Mouse (Mus musculus) left cerebral cortex, adult 8-10 months (tissue): Measurements from ENCODE around the gene Parpbp. TPM values are rescaled to one million over a fixed set of nuclear protein-coding genes. Genes with fewer than 3 reads are reported as not detected.
A peak's percentile ranks its signal among the peaks of the same experiment; 100 is the strongest.

Source experiments
- DNase-seq, 2 experiments: peaks; one replicate each; pipeline ENCODE4 v3.0.0; 2022; ENCODE audit warnings: low spot score in 2 of 2
- total RNA-seq, 4 experiments: library from RNA; stranded (reverse); gene quantifications; 2 replicates each; pipeline ENCODE4 v1.2.4; 2022

Gene Parpbp
- total RNA-seq, result 1 to 10 TPM in 3 of 4 experiments, under 1 TPM in 1; 0.72 to 2.1 (median 1.4) TPM

DNA sequence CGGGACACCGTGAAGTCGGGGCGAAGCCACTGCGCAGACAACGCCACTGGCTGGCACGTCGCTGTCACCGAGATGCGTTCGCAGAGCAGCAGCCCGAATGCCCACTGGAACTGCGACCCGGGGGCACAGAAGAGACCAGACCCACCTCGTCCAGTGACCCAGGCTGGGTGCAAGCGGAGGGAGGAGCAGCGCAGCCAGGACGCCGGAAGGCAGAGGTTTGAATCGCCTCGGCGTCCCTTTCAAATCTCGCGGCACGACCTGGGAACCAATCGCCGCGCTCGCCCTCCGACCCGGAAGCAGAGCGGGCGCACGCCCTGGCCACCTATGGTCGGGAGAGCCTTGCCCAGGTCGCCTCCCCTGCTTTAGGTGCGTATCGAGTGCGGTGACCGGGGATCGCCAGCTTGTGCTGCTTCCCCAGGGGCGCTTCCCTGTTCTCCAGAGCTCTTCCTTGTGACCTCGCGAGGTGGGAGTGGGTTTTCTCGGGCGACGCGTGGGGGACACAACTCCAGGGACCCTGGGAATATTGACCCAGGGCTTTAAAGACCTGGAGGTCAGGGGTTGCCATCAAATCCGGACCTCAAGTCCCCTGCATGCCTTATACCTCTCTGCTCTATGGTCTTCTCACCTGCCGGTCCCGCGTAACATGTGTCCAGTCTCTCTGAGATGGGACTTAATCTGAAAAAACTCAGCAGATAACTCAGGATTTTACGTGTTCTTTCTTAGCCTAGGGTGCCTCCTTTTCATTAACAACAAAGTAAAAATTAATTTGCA is at the start of gene Parpbp, which contains the start of gene Nup37:
TSS of gene Parpbp (minus strand) at position 235 of the 771 bp plus-strand sequence.
TSS of gene Nup37 (plus strand) at position 286 of the 771 bp plus-strand sequence.
- DNase-seq, result peak; percentile 68 to 81

DNA sequence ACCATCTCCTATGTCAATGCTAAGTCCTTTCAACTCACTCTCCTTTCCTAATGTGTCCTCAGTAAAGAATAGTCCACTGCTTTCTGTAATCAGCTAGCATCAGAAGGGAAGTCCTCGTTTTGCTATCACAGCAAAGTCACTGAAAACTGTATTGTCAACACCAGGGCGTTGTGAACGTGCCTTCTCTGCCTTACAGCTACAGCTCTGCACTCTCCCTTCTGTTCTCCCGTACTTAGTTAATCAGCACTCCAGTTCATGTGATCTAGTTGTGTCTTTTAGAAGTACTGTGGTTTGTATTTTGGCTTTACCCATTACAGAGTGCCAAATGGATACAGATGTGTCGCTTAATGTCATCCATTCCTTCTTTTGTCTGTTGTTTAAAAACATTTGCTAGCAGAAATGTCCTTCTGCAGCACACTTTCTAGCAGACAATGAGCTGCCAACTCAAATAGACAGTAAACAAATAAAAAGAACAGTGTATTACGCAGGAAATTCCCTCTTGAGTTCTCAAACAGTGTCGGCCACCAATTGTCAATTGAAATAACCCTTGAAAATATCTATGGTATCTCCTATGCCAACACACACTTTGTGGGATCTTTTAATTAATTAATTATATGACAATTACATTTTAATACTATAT is 20.8 kb upstream of the Parpbp start:
- no peak for DNase-seq

DNA sequence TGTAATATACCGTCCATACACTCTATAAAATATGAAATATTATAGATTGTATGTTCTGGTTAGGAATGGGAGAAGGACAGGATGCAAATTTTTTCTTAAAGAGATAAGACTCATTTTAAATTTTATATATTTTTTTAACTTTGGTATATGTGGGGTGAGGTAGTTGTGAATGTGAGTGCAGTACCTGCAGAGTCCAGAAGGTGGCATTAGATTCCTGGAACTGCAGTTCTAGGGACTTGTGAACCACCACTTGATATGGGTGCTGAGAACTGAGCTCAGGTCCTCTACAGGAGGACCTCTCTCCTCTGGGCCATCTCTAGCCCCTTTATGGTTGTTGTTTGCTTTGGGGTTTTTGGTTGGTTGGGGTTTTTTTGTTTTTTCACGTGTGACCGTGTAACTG is 19.4 kb upstream of the Parpbp start:
- no peak for DNase-seq

DNA sequence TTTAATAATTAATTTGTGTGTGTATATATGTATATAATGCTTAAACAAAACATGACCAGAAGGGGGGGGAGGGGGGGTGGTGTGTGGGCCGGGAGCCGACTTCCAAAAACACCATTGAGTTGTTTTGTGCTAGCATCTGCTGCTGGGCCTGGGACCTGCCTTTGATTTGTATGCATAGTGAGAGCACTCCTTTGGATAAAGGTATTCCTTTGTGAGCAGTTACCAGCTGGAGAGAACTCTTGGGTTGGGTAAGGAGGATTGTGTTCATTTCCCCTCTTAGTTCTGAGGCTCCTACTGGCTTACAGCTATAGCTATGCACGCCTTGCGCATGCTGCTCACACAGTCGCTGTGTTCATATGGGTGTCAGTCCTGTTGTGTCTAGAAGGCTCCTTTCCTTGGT is 15.9 kb upstream of the Parpbp start:
- DNase-seq, result no peak

DNA sequence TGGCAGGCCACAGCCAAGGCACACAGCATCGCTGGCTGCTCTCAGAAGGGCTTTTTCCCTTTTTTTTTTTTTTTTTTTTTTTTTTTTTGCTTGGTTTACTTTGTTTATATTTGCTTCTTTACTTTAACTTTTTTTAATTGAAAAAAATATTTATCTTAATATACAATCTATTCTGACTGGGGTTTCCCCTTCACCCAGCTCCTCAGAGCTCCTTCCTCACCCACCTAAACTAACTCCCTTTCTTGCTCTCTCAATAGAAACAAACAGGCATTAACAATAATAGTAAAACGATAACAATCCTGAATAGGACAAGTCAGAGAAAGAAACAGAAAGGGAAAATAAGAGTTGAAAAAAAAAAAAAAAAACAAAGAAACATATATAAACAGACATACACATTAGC is 15.4 kb upstream of the Parpbp start:
- DNase-seq, result no peak

DNA sequence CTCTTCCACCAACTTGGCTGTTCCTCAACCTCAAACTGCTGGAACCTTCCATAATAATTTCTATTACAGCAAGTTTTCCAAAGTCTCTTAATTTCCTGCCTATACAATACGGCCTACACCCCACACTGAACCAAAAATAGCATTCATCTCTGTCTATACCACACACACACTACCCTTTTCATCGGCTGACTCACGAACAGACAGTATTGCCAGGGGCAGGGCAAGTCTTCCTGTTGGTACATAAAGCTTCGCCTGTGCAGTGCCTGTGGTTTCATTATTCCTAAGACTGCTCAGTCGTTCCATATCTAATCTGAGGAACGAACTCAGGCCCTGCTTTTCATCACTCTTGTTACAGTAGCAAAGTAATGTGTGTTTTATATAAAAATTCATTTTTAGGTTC is 4.9 kb upstream of the Parpbp start:
- DNase-seq, result no peak

DNA sequence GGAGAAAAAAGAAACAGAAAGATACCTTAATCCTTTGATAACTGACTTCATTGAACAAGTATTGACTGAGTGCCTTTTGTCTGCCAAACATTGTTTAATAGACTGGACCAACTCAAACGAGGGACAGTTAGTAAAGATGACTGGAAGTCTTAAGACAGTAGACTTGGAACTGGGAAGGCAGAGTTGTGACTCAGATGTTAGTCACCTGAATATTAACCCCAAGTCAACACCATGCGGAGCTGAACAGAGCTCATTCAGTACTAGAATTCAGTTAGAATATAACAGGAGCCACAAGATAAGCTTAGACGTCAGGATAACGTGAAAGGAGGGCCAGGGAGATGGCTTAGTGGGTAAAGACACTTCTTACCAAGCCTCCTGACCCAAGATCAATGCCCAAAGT is 3.6 kb upstream of the Parpbp start:
- DNase-seq, result no peak

DNA sequence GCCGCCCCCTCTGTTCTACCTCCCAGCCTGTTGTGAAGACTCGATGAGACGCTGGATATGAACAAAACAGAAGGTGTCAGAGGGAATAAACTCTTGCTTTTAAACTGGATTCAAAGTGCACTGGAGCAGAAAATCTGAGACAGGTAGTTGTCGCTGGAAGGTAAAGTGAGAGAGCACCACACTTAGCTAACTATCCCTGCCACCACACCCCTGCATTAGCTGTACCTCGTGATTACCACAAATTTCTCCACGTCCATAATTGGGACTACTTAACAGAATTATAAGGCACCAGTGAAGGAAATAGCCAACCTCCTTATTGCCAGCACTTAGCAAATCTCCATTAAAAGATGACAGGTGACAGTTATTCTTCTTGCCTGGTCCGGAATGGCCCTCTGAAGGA is 554 bp downstream of the Parpbp start:
- no peak for DNase-seq

DNA sequence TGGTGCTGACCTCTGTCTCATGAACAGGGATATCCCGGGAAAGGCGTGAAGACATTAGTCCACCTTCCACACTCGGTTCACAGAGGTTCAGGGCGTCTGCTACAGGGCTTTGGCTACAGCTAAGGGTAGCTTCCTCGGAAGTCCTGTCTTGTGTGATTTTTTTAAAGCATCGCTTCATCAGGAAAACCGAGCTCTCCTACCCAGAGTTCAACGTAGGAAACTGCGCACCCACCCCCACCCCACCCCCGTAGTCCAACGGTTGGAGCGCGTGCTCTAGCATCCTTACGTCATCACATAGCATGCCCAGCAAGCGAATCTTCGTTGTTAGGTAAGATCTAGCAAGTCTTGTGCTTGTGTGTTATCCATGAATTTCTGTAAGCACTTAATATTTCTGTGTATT is 11.1 kb downstream of the Parpbp start:
- no peak for DNase-seq

DNA sequence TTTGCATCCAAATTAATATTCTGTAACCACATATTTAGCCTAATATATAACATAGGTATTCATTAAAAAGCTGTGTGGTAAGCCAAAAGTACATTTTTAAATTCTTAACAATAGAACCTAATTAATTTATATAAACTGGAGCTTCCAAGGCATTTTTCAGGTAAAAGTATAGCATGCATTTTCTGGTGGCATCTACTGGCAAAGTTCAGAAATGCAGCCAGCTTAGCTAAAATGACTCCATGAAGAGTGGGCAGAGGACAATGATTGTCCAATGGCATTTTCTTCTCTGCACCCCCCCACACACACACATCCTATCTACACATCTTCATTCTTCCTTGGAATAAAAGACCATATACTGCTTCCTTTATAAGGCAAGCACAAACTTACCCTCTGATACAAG is 27.0 kb downstream of the Parpbp start:
- no peak for DNase-seq

DNA sequence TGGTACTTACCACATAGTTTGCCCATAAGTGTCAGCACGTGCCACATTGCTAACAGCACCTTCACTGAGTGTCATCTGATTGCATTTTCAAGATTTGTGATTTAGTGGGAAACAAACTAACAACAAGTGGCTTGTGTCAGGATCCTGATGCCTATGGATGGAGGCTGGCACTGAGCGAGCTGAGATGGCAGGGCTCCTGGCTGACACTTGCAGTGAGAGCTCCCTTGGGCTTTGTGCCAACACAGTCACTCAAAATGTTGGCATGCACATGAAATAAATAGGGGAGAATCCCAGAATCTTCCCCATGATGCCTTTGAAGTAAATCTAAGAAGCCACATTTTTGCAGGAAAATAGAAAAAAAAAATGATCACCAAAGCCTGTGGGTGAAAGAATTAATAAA is 33.5 kb downstream of the Parpbp start:
- no peak for DNase-seq

DNA sequence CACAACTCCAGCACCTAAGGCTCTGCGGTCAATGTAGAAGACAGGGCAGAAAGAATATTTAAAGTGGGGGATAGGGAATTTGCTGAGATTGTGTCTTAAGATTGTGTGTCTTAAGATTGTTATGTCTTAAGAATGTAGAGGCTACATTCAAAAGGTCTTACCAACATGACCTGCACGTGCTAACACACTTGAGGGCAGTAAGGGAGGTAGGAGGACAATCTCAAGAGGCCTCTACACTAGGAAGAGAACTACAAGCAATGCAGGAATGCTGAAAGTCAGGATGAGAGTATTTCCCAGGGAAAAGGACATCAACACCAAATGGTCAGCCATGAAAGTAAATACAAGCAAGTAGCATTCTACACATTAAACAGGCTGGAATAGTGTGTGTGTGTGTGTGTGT is 40.6 kb downstream of the Parpbp start:
- no peak for DNase-seq

DNA sequence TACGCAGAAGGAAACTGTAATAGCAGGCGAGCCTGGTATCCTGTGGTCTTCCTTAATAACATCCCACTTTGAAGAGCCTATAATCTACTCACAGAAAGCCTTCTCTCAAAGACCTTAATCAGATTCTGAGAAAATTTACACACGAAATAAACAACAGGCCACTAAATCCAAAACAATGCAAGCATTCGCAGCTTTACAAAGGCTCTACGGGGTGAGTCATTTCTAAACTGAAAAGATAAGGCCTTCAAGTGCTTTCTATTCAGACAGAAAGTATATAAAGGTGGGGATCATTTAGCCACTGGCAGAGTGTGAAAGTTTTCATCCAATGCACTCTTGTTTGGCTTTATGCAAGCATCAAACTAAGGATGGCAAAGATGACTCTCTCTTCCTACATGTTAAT is 56.0 kb downstream of the Parpbp start, which contains the start of gene Pmch:
TSS of gene Pmch (plus strand) at position 301 of the 400 bp plus-strand sequence.
- DNase-seq, result no peak

DNA sequence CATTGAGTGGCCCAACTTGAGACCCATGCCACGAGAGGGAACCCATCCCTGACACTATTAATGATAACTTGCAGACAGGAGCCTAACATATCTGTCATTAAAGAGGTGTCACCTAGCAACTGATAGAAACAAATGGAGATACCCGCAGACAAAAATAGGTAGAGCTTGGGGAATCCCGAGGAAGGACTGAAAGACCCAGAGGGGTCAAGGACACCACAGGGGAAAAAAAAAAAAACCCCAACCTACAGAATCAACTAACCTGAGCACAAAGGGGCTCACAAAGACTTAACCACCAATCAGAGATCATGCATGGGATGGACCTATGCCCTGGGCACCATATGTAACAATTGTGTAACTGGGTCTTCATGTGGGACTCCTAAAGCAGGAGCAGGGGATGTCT is 79.4 kb downstream of the Parpbp start:
- DNase-seq, result no peak

DNA sequence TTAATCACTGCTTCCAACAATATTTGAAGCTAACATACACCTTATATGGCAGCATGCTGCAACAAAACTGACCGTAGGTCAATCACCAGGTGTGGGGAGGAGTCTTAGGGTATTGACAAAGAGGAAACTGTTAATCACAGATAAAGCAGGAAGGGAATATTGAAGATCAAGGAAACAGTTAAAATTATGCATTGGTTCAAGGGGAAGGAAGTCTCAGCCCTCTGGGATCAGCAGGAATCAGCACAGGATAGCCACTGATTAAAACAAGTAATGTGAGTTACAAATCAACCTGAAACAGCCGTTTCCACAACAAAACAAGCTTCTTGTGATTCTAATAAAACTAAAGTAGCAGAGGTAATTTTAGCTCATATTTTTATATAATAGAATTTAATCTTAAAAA is 81.9 kb downstream of the Parpbp start:
- DNase-seq, result no peak

DNA sequence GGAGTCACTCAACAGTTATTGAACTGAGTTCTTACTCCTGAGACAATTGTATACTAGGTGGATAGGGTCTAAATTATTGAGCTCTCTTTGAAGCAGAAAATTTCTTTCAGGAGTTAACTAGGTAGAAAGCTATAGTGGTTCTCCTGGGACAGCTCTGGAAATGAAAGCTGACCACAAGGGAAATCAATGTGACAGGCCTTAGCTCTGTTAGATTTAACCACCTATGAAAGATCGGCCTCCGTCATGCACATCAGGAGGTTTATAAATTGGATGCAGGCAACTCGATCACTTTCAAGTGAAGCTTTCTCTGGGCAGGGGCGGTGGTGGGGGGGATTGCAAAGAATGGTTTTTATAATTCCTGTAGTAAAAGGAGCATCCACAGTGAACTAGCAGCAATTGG is 83.3 kb downstream of the Parpbp start:
- no peak for DNase-seq

DNA sequence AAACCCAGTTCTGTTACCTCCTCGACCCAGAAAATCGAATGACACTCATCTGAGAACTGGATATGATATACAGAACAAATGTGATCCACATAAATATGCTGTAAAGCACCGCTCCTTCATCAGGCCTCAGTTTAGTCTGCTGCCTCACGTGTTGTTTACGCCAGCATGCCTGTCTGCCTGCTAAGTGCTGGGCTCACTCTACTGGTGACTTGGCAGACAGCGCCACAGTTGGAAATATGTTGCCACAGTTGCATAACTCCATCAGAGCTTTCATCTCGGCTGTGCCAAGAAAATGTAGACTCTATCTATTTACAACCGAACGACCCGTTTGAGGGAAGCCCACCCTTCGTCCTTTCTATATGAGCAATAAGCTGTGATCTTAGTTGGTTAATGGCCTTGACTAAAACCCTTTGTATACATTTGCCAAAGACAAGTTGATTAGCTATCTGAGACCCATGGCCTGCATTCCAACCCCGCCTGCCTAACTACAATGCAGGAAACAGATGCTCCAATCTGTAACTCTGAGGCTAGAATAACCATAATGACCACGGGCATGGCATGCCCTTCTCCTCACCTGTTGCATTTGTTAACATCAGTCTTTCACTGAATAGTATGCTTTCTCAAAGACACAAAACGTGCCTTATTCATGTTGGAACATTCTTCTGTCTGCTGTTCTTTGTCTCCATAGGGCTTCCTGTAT is 89.6 kb downstream of the Parpbp start:
- DNase-seq, result peak in 1 of 2 experiments; percentile 11

DNA sequence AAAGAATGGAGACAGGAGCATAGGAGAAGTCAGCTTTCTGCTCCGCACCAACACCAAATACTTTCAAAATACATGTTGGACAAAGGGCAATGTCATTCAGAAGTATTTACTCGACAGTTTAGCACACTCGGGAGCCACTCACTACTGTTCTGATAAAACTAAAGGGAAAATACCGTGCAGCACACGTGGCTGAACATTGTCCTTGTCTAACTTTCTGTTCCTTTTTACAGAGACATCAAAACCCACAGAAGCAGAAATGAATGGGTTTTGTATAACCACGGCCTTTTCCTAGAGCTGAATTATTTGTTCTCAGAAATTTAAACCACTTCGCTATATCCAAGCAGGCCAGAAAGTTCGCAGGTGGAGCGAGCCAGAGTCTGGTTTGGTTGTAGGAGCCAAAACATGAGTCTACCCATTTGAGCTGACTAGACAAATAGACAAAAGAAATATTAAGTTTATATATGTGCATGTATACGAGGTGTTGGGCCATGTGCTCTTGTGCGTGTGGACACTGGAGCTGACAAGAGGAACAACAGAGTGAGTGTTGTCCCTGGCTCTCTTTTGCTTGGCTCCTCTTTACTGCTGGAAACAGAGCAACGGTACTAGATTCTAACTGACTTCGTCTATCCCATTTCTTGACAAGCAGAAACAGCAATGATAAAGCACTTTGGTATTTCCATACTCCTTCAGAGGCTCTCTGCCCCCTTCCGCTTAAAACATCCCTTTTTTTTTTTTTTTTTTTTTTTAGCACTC is 92.3 kb downstream of the Parpbp start:
- DNase-seq, result no peak

DNA sequence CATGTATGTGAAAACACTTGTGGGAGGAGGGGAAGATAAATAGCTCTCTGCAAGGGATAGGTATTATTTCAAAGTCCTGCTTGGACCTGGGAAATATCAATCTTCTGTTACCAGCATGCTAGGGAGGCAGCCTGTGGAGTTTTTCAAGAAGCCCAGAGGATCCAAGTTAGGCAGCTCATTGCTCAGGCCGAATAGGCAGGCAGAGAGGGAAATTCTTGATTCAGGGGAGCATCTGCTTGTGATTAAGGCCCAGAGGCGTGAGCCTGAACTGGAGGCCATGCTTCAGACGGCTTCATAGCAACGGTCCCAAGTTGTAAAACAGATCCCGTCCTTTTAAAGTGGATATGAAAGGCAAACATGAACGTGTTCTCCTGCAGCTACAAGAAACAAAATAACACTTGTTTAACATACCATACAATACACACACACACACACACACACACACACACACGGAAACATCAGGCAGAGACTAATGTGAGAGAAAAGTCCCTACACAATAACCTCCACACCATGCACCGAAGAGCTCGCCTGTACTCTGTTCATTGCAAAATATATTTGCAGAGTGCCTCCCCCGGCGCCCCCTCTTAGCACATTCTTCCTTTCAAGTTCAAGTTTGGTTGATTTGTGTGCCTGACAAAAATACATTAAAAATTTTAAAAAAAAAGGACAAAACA is 100.5 kb downstream of the Parpbp start:
- DNase-seq, result no peak

DNA sequence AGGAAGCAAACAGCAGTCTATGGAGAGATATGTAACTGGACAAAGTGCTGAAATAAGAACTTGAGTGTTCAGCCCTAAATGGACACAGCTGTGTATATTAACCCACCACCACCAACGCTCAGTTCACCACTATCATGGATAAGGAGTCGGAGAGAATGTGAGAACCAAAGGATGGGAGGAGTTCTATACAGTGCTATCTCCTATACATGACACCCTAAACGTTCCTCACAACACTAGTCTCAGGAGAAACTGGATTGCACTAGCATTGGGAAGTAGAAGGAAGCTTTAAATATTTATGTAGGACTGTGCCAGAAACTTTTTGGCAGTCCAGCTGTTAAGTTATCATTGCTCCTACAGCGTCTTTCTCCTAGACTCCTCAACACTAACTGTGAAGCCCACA is 102.4 kb downstream of the Parpbp start:
- DNase-seq, result no peak
